Mouse (Mus musculus): ENCODE measurements at regions not wholly inside any gene's neighbourhood (a gene's known extent, or its start where the extent isn't known, plus 50 kb on each side); places are given as distances from the start of the nearest gene placed in this dataset.
A peak's percentile ranks its signal among the peaks of the same experiment; 100 is the strongest.

GRCm38 (mm10) chrX:11797870-11798269 is 362.3 kb downstream of the Bcor start:
- no peak for DNase-seq (ENCODE audit: low spot score in 2 of 2)

DNA sequence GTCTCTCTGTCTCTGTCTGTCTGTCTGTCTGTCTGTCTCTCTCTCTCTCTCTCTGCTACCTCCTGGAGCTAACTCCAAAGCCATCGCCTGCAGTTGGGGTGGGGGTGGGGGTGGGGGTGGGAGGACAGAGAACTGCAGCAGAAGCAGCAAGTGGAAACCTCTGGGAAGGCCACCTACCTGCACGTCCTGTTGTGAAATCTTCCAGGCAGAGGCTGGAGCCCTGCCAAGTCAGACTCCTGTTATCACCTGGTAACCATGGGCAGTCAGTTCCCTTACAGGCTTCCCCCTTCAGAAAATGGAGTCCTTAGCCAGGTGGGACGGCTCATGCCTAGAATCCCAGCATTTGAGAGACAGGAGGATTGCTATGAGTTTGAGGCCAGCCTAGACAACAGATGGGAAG is 361.8 kb downstream of the Bcor start:
- no peak for DNase-seq (ENCODE audit: low spot score in 2 of 2)

DNA sequence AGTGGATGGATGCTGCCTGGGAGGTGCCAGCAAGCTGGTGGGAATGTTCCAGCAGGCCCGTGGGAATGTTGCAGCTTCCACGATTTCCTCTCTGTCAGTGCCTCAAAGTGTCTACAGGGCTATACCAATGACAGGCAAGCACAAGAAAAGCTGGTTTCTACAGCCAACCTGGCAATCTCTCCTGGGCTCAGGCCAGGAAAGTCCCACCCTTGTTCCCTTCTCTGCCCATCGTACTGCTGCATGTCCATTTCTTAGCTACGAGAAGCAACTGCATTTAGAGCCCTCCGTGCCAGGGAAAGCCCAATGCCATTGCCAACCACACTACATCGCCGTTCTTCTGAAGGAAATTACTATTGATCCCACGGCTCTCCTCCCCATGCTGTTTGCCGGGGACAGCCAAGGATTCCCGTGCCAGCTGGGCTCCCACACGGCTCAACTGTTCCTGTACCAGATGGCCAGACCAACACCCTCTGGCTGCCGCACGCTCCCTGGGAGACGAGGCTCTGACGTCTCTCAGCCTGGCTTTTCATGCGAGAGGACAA is 359.7 kb downstream of the Bcor start:
- DNase-seq (ENCODE audit: low spot score in 2 of 2) = no peak

DNA sequence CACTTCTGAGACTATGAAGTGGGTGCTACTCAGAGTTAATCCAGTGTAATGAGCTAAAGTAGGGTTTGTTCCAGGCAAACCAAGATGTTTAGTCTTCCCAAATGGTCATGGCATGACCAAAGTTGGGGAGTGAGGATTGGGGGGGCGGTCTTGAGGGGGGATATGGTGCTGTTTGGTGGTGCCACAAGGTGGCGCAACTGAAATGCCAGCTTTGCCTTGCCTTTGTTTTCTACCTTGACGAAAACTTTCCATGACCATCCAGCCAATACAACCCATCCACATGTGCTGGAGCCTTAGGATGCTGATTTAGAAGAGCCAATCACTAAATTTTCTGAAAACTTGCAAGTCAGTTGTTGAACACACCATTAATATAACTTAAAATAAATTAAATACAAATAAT is 358.9 kb downstream of the Bcor start:
- DNase-seq (ENCODE audit: low spot score in 2 of 2) = no peak

DNA sequence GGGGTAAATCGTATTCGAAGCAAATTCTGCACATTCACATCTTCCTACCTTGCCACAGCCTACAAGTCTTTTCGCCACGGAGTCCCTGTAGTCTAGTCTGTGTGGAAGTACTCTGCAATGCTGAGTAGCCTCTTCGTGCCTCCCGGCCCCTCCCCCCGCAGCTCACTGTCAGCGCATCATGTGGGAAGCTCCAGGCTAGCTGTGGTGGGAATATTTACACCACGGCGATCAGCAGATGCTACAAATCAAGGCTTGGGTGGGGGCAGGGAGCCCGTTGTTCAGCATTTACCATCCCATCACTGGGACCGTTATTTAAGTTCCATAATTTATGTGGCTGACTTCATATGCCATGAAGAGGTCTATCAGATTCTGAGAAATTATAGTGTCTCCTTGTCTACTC is 358.5 kb downstream of the Bcor start:
- no peak for DNase-seq (ENCODE audit: low spot score in 2 of 2)

DNA sequence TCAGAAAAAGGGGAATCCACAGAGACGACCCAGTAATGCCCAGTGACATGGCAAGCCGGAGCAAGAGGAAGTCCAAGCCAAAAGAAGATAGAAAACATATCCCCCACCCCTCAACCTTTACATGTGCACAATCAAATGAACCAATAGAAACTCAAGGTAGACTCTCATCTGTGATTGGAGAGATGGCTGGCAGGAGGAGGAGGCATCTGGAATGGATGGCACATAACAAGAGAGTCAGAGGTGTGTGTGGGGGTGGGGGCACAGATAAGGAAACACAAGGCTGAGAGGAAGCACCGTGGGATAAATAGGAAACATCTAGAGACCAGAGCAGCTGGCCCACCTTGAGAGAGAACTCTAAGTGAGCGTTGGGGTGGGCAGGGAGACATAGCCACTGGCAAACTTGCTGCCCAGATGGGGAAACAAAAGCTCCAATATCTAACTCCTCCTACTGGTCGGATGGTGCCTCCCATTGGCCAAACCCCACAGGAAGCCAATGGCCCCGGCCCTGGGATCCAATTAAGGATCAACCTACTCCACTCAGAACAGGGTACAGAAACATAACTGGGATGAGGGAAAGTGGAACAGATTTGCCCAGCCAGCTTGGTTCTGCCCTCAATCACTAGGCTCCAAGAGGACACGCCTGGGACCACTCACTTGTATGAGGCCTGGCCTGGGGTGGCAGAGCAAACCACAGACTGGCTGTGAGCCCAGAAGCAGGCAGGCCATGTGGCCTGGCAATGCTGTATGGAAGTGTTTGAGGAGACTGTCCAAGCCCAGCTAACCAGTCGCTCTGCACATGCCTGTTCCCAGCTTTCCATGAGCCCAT is 357.9 kb downstream of the Bcor start:
- no peak for DNase-seq (ENCODE audit: low spot score in 2 of 2)

GRCm38 (mm10) chrX:11803239-11803638 is 356.9 kb downstream of the Bcor start:
- no peak for DNase-seq (ENCODE audit: low spot score in 2 of 2)

DNA sequence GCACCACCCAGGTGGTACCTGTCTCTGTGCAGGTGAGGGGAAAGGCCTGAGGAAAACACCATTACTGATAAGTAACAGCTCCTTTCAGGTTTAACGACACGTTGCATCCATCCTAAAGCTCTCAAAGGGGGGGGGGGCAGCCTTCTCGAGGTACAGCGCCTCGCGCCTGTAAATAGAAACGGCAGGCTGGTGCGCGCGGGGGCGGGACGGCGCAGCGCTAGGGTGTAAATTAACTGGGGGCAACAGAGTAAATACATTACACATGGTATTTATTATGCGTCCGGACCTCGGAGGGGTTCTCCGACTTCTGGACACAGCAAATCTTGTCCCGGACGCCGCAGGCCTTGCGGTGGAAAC is 353.3 kb downstream of the Bcor start:
- no peak for DNase-seq (ENCODE audit: low spot score in 2 of 2)

DNA sequence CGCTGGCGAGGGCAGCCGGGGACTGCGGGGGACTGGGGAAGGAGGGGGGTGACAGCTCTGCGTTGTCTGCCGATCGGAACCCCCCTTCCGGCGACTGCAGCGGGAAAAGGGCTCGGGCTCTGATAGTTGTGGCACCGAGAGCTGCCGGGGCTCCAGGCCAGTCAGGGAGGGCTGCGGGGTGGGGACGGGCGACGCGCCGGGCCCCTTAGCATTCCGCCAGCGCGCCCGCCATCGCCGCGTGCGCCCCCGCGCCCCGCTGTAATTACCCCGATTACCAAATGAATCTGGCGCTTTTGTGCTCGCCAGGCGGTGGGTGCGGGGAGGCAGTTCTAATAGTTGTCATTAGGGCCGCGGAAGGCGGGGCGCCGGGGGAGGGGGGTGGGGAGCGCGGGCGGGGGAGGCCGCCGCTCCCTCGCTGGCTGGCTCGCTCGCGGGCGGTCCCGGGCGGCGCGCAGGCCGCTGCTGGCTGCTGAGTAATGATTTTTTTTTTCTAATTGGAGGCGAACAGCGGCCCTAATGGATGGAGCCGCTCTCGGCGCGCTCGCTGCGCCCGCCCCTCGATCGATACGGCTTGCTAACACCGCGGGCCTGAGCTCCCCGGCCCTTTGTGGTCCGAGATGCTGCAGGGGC is 352.8 kb downstream of the Bcor start:
- peak in 1 of 2 experiments; percentile 39 for DNase-seq (ENCODE audit: low spot score in 2 of 2)

GRCm38 (mm10) chrX:11807883-11808262 is 352.3 kb downstream of the Bcor start:
- DNase-seq (ENCODE audit: low spot score in 2 of 2) = no peak

- no peak for DNase-seq (ENCODE audit: low spot score in 2 of 2)
Observed at GRCm38 (mm10) chrX:11808911-11809310, 351.2 kb downstream of the Bcor start.

DNA sequence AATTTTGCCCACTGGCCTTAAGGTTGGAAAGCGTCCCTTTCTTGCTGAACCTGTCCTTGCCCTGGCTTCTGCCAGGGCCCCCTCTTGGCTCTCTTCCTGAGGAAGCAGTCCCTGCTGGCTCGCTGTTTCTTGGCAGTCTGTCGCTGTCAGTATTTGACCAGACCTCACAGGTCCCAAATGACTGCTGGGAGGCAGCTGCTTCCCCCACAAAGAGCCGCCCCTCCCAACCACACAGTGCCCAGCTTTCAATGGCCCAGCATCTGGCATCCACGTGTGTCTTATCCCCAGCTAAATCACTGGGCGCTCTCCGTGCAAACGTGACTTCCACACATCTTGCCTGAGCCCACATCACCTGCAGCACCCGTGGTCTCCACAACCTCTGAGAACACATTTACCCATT is 345.3 kb downstream of the Bcor start:
- no peak for DNase-seq (ENCODE audit: low spot score in 2 of 2)

DNA sequence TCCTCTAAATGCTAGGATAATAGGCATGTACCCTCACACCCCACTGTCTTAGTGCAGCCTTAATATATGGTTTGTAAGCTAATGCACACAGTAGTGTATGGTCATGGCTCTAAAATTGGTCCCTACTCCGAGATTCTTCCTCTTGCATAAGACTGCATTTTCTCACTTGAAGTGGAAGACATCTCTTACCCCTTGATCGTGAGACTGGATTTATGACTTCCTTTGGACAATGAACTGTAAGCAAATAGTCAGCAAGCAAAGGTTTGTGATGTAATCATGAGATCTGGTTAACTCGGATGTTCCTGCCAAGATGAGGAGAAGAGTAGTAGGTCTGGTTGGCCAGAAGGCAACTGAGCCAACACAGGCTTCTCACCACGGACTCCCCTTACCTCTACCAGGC is 344.3 kb downstream of the Bcor start:
- DNase-seq (ENCODE audit: low spot score in 2 of 2) = no peak

DNA sequence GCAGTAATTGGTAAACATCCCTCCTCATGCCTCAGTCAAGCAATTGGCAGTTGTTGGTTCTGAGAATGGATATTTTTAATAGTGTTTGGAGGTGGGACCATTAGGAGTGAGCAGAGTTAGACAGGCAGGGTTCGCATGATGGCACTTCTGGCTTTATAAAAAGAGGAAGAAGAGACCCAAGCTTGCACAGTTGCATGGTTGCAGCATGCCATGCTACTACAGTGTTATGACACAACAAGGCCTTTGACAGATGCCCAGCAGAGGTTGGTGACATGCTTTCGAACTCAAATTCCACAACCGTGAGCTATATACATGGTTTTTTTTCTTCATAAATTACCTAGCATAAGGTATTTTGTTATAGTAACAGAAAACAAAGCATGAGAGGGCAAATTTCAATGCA is 341.5 kb downstream of the Bcor start:
- DNase-seq (ENCODE audit: low spot score in 2 of 2) = no peak

GRCm38 (mm10) chrX:11821165-11821564 is 339.0 kb downstream of the Bcor start:
- DNase-seq (ENCODE audit: low spot score in 2 of 2) = no peak

DNA sequence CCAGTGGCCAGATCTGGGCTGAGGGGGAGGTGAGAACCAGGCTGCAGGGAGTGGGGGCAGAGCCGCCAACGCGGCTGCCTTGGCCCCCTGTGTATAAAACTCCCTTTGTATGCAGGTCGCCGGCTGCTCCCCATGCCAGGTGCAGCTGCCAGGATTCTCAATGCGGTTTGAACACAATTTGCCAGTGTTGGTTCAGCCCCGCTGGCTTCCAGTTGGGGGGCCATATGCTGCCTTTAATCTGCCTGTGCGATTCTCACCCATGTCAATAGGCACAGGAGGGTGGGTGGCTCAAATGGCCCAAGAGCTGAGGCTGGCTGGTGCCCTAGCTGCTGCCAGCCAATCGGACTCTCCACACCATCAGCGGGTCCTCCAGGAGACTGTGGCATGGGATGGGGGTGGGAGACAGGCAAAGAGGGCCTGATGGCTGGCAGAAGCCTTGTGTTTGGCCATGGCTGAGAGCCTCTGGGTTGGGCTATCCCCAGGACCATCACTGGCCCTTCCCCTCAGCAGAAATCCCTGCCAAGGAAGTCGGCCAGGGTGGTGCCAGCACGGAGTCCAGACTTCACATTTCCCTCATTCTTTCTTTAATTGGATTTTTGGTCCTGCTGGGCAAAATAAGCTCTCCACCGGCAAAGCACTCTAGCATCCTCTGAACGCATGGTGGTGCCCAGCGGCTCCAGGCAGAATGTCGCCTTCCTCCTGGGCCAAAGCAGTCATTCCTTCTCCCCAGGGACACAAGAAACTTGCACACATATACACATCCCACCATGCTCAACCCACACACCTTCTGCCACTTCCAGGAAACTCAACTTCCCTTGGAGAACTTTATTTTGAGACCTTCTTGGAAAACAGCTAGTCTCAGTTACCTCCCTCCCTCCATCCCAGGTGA is 338.0 kb downstream of the Bcor start:
- no peak for DNase-seq (ENCODE audit: low spot score in 2 of 2)

DNA sequence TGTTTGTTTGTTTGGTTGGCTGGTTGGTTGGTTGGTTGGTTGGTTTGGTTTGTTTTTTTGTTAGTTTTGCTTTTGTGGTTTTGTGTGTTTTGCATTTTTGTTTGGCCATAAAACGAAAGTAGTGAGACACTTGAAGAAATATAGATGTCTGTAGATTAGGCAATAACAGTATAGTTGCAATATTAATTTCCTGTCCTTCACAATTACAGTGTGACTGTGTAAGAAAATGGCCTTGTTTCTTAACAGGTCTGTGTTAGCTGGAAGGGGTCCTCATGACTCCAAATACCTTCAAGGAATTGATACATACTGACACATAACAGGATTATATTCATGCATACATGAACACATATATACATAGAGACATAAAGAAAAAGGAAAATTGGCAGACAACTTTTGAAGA is 334.2 kb downstream of the Bcor start:
- no peak for DNase-seq (ENCODE audit: low spot score in 2 of 2)

GRCm38 (mm10) chrX:11826737-11827408 is 333.3 kb downstream of the Bcor start:
- no peak for DNase-seq (ENCODE audit: low spot score in 2 of 2)

DNA sequence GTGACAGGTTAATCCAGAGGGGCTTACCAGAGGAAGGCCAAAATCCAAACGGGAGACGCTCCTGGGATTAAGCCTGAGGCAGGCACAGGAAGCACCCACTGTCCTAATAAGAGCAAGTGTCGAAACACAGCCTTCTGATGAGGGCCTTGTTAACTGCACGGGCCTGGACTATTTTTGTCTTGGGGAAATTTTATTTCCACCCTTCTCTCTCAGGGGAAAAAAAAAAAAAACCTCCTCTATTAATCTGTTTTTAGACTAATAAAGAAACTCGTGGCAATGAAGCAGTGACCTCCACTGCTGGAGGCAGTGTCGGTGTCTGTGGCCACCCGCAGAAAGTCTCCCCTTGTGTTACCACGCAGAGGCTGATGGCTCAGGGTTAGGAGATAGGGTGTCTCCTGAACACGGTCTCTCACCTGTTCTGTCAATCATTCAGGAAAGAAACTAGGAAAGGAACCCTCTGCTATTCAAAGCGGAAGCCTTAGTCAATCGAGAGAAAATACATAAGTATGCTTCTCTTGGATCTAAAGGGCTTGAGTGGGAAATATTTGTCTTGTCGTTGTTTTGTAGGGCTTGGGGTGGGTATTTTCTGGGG is 330.6 kb downstream of the Bcor start:
- DNase-seq (ENCODE audit: low spot score in 2 of 2) = no peak

- DNase-seq (ENCODE audit: low spot score in 2 of 2) = no peak
Observed at GRCm38 (mm10) chrX:11837566-11837965, 322.6 kb downstream of the Bcor start.

GRCm38 (mm10) chrX:11839665-11840245 is 320.4 kb downstream of the Bcor start:
- DNase-seq (ENCODE audit: low spot score in 2 of 2) = no peak

Measured in urinary bladder, postnatal 4 days (tissue).